Mouse (Mus musculus): Measurements from ENCODE around the gene Tspan5. TPM values are rescaled to one million over a fixed set of nuclear protein-coding genes. Genes with fewer than 3 reads are reported as not detected.

Tspan5 gene
- total RNA-seq, 1 experiment, result 12.7 TPM

GRCm38 (mm10) chr3:138800664-138801411 lies 58.8 kb downstream of the Tspan5 start:
- DNase-seq (ENCODE audit: low read depth, low spot score), result no peak
- peaks cover 0 to 16% of the 10 kb centered on the region in 2 experiments; a peak in 2 of 4 replicates for H3K4me1 ChIP-seq (ENCODE audit: control insufficient read depth in 2 of 2, insufficient read depth in 2 of 2, low read length in 2 of 2, poor library complexity in 1 of 2)
- H3K36me3 ChIP-seq (ENCODE audit: control insufficient read depth, insufficient read depth, low read length, poor library complexity, severe bottlenecking), result no peaks in the 10 kb centered on the region
- no peak overlapping the region for H3K27ac ChIP-seq (ENCODE audit: insufficient read depth, low read depth, low read length, poor library complexity, severe bottlenecking)
- H3K9ac ChIP-seq (ENCODE audit: insufficient read depth, low read depth, low read length, poor library complexity, severe bottlenecking), result no peak overlapping the region
- in situ Hi-C loops (cut with MboI; ENCODE audit: low sequenced_read_pairs in 2 of 2, unreplicated experiment in 2 of 2), result no loop called here
- H3K4me3 ChIP-seq (ENCODE audit: insufficient read depth in 1 of 2, low read depth in 1 of 2, low read length in 2 of 2, poor library complexity in 1 of 2, severe bottlenecking in 1 of 2), result no peak overlapping the region
- TF ChIP-seq HCFC1 (IDR thresholded peaks at IDR 0.05; ENCODE audit: borderline replicate concordance, insufficient read depth, low read length), result no peak
- no peaks in the 10 kb centered on the region for H3K9me3 ChIP-seq (ENCODE audit: control insufficient read depth, insufficient read depth, low read depth, low read length)

DNA sequence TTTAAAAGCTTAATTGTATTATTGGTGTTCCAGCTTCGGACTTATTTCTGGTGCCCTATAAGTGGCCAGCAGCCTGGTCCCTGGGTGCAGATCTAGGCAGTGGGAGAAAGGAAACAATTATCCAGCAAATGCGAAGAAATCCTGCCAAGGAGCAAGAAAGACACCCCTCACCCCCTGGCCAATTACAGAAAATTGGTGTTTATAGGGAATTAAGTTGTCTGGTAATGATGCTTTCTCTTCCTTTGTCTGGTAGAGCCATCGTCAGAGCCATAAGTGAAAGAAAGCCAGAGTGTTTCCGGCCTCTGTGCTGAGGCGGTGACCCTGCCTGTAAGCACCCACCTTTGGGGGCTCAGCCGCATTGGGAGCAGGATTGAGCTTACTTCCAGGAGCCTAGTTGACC lies 59.7 kb downstream of the Tspan5 start:
- Histone ChIP-seq H3K9ac (ENCODE audit: insufficient read depth, low read depth, low read length, poor library complexity, severe bottlenecking) (no peak overlapping the region), H3K27ac (ENCODE audit: insufficient read depth, low read depth, low read length, poor library complexity, severe bottlenecking) (no peak overlapping the region), H3K9me3 (ENCODE audit: control insufficient read depth, insufficient read depth, low read depth, low read length) (no peaks in the 10 kb centered on the region), H3K4me1 (ENCODE audit: control insufficient read depth in 2 of 2, insufficient read depth in 2 of 2, low read length in 2 of 2, poor library complexity in 1 of 2) (peaks cover 0 to 16% of the 10 kb centered on the region in 2 experiments; a peak in 2 of 4 replicates), H3K36me3 (ENCODE audit: control insufficient read depth, insufficient read depth, low read length, poor library complexity, severe bottlenecking) (no peaks in the 10 kb centered on the region), H3K4me3 (ENCODE audit: insufficient read depth in 1 of 2, low read depth in 1 of 2, low read length in 2 of 2, poor library complexity in 1 of 2, severe bottlenecking in 1 of 2) (no peak overlapping the region)
- in situ Hi-C loops (cut with MboI; ENCODE audit: low sequenced_read_pairs in 2 of 2, unreplicated experiment in 2 of 2), result no loop called here
- no peak for DNase-seq (ENCODE audit: low read depth, low spot score)
- no peak for TF ChIP-seq ZNF384 (IDR thresholded peaks at IDR 0.05; ENCODE audit: low read depth, low read length)
- no peak for TF ChIP-seq MAFK (IDR thresholded peaks at IDR 0.05; ENCODE audit: insufficient read depth, low read depth, low read length)
- TF ChIP-seq ZC3H11A (IDR thresholded peaks at IDR 0.05; ENCODE audit: borderline replicate concordance, low read depth, low read length), result no peak
- TF ChIP-seq CHD2 (IDR thresholded peaks at IDR 0.05; ENCODE audit: low read depth, low read length), result no peak
- no peak for TF ChIP-seq HCFC1 (IDR thresholded peaks at IDR 0.05; ENCODE audit: borderline replicate concordance, insufficient read depth, low read length)

GRCm38 (mm10) chr3:138802722-138803443 lies 60.9 kb downstream of the Tspan5 start:
- no peak for TF ChIP-seq ZC3H11A (IDR thresholded peaks at IDR 0.05; ENCODE audit: borderline replicate concordance, low read depth, low read length)
- no peak for TF ChIP-seq CHD2 (IDR thresholded peaks at IDR 0.05; ENCODE audit: low read depth, low read length)
- no peak for TF ChIP-seq HCFC1 (IDR thresholded peaks at IDR 0.05; ENCODE audit: borderline replicate concordance, insufficient read depth, low read length)
- TF ChIP-seq ZNF384 (IDR thresholded peaks at IDR 0.05; ENCODE audit: low read depth, low read length), result no peak
- TF ChIP-seq MAFK (IDR thresholded peaks at IDR 0.05; ENCODE audit: insufficient read depth, low read depth, low read length), result no peak
- no peak overlapping the region for H3K27ac ChIP-seq (ENCODE audit: insufficient read depth, low read depth, low read length, poor library complexity, severe bottlenecking)
- DNase-seq (ENCODE audit: low read depth, low spot score), result no peak

GRCm38 (mm10) chr3:138803444-138804085 lies 61.6 kb downstream of the Tspan5 start:
- Histone ChIP-seq H3K9me3 (ENCODE audit: control insufficient read depth, insufficient read depth, low read depth, low read length) (no peaks in the 10 kb centered on the region), H3K4me3 (ENCODE audit: insufficient read depth in 1 of 2, low read depth in 1 of 2, low read length in 2 of 2, poor library complexity in 1 of 2, severe bottlenecking in 1 of 2) (no peak overlapping the region), H3K27ac (ENCODE audit: insufficient read depth, low read depth, low read length, poor library complexity, severe bottlenecking) (no peak overlapping the region), H3K9ac (ENCODE audit: insufficient read depth, low read depth, low read length, poor library complexity, severe bottlenecking) (no peak overlapping the region), H3K4me1 (ENCODE audit: control insufficient read depth in 2 of 2, insufficient read depth in 2 of 2, low read length in 2 of 2, poor library complexity in 1 of 2) (peaks cover 0 to 16% of the 10 kb centered on the region in 2 experiments; a peak in 2 of 4 replicates), H3K36me3 (ENCODE audit: control insufficient read depth, insufficient read depth, low read length, poor library complexity, severe bottlenecking) (no peaks in the 10 kb centered on the region)
- TF ChIP-seq ZC3H11A (IDR thresholded peaks at IDR 0.05; ENCODE audit: borderline replicate concordance, low read depth, low read length), result no peak
- TF ChIP-seq HCFC1 (IDR thresholded peaks at IDR 0.05; ENCODE audit: borderline replicate concordance, insufficient read depth, low read length), result no peak
- TF ChIP-seq CHD2 (IDR thresholded peaks at IDR 0.05; ENCODE audit: low read depth, low read length), result no peak
- no peak for TF ChIP-seq ZNF384 (IDR thresholded peaks at IDR 0.05; ENCODE audit: low read depth, low read length)
- no peak for TF ChIP-seq MAFK (IDR thresholded peaks at IDR 0.05; ENCODE audit: insufficient read depth, low read depth, low read length)
- no peak for DNase-seq (ENCODE audit: low read depth, low spot score)
- in situ Hi-C loops (cut with MboI; ENCODE audit: low sequenced_read_pairs in 2 of 2, unreplicated experiment in 2 of 2), result no loop called here

More at GRCm38 (mm10) chr3:138802722-138803443, 60.9 kb downstream of the Tspan5 start:
- no peaks in the 10 kb centered on the region for H3K9me3 ChIP-seq (ENCODE audit: control insufficient read depth, insufficient read depth, low read depth, low read length)
- peaks cover 0 to 16% of the 10 kb centered on the region in 2 experiments; a peak in 2 of 4 replicates for H3K4me1 ChIP-seq (ENCODE audit: control insufficient read depth in 2 of 2, insufficient read depth in 2 of 2, low read length in 2 of 2, poor library complexity in 1 of 2)
- no peak overlapping the region for H3K9ac ChIP-seq (ENCODE audit: insufficient read depth, low read depth, low read length, poor library complexity, severe bottlenecking)
- no peak overlapping the region for H3K4me3 ChIP-seq (ENCODE audit: insufficient read depth in 1 of 2, low read depth in 1 of 2, low read length in 2 of 2, poor library complexity in 1 of 2, severe bottlenecking in 1 of 2)
- H3K36me3 ChIP-seq (ENCODE audit: control insufficient read depth, insufficient read depth, low read length, poor library complexity, severe bottlenecking), result no peaks in the 10 kb centered on the region
- in situ Hi-C loops (cut with MboI; ENCODE audit: low sequenced_read_pairs in 2 of 2, unreplicated experiment in 2 of 2), result no loop called here
